Mouse (Mus musculus) lung, postnatal 4 days (tissue): ENCODE results near the gene Tram2.
A peak's percentile ranks its signal among the peaks of the same experiment; 100 is the strongest.

Source experiments
- DNase-seq, 2 experiments: peaks; one replicate each; pipeline ENCODE4 v3.0.0; 2021

Tram2 gene

DNA sequence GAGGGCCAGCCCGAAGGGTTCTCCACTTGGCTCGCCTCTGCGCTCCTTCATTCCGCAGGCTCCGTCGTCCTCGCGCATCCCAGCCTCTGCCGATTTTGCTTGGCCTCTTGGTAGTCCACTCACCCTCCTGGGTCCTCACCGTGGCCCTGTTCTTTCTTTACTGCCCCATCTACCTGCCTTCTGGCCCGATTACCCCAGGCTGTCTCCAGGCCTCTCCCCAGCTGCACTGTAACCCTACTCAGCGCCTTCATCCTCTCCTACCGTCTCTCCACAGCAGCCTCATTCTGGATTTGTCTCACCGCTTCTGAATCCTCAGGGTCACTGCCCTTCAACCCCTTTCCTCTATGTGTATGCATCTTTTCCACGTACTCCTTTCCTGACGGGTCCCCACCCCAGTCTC, 127.2 kb downstream of the Tram2 start:
- DNase-seq = no peak

- DNase-seq = peak; percentile 94 to 96
These were observed 127.7 kb downstream of the Tram2 start, which contains the start of gene Efhc1 for GRCm38 (mm10) chr1:20951300-20951763. TSS of gene Efhc1 (plus strand) at chr1:20951626.
